Mouse (Mus musculus): ENCODE data around the gene Fastkd1. TPM values are rescaled to one million over a fixed set of nuclear protein-coding genes. Genes with fewer than 3 reads are reported as not detected.
A peak's percentile ranks its signal among the peaks of the same experiment; 100 is the strongest.
"Not testable (repeated sequence)": the region's sequence is repeated elsewhere in the genome, so short reads cannot be mapped to it uniquely, and the experiment has no call there.

Gene Fastkd1
- polyA plus RNA-seq, 1 experiment from 2014 or later, result 9.8 TPM

GRCm38 (mm10) chr2:69649716-69650115, 63.6 kb downstream of the Fastkd1 start:
- no peak for ATAC-seq (ENCODE audit: low read depth)
- Histone ChIP-seq H3K9ac (ENCODE audit: low read length) (no peak overlapping the region), H3K4me3 (ENCODE audit: low read length) (no peak overlapping the region)

GRCm38 (mm10) chr2:69646726-69647490, 66.4 kb downstream of the Fastkd1 start, which contains the start of gene Bbs5:
Gene Bbs5, plus strand, starts transcription at chr2:69647171.
- Histone ChIP-seq H3K36me3 (ENCODE audit: control insufficient read depth, insufficient read depth, low read length) (no peaks in the 10 kb centered on the region), H3K4me1 (replicated peaks; ENCODE audit: control insufficient read depth, insufficient read depth, low read length) (peaks cover 3% of the 10 kb centered on the region; the same call in 1 of the 2 replicates), H3K4me3 (ENCODE audit: low read length) (peak within 1 kb of the TSS; percentile 74), H3K9me3 (ENCODE audit: control insufficient read depth, low read length) (no peaks in the 10 kb centered on the region), H3K27ac (ENCODE audit: low read length) (0 out of 2 replicates have a peak within 1 kb of the TSS, but pooled peaks have one; percentile 42), H3K9ac (ENCODE audit: low read length) (peak within 1 kb of the TSS; percentile 82), H3K27me3 (ENCODE audit: control insufficient read depth, insufficient read depth, low read depth, low read length) (no peaks in the 10 kb centered on the region), H3K4me2 (ENCODE audit: low read depth, low read length) (peak within 1 kb of the TSS; percentile 81)
- ATAC-seq (ENCODE audit: low read depth), result peak; percentile 95
- 3% methylated on average over 43 of the region's 43 CpGs for WGBS

More at GRCm38 (mm10) chr2:69649716-69650115, 63.6 kb downstream of the Fastkd1 start:
- Histone ChIP-seq H3K9me3 (ENCODE audit: control insufficient read depth, low read length) (no peaks in the 10 kb centered on the region), H3K27me3 (ENCODE audit: control insufficient read depth, insufficient read depth, low read depth, low read length) (no peaks in the 10 kb centered on the region), H3K4me2 (ENCODE audit: low read depth, low read length) (no peak overlapping the region), H3K27ac (ENCODE audit: low read length) (no peak overlapping the region), H3K4me1 (replicated peaks; ENCODE audit: control insufficient read depth, insufficient read depth, low read length) (peaks cover 3% of the 10 kb centered on the region; the same call in 1 of the 2 replicates), H3K36me3 (ENCODE audit: control insufficient read depth, insufficient read depth, low read length) (no peaks in the 10 kb centered on the region; the same call in 1 of the 2 replicates)
- 86% methylated on average over 5 of the region's 5 CpGs for WGBS

GRCm38 (mm10) chr2:69644968-69645617, 68.2 kb downstream of the Fastkd1 start:
- 83% methylated on average over 11 of the region's 11 CpGs for WGBS
- no peak overlapping the region for H3K9ac ChIP-seq (ENCODE audit: low read length)

GRCm38 (mm10) chr2:69640100-69640499, 73.2 kb downstream of the Fastkd1 start:
- Histone ChIP-seq H3K4me1 (replicated peaks; ENCODE audit: control insufficient read depth, insufficient read depth, low read length) (0 out of 2 replicates have a peak, but pooled peaks cover 2% of the 10 kb centered on the region), H3K4me3 (ENCODE audit: low read length) (no peak overlapping the region), H3K9me3 (ENCODE audit: control insufficient read depth, low read length) (no peaks in the 10 kb centered on the region), H3K4me2 (ENCODE audit: low read depth, low read length) (no peak overlapping the region), H3K27me3 (ENCODE audit: control insufficient read depth, insufficient read depth, low read depth, low read length) (no peaks in the 10 kb centered on the region), H3K27ac (ENCODE audit: low read length) (no peak overlapping the region), H3K36me3 (ENCODE audit: control insufficient read depth, insufficient read depth, low read length) (no peaks in the 10 kb centered on the region), H3K9ac (ENCODE audit: low read length) (no peak overlapping the region)
- WGBS, result 56% methylated on average over 10 of the region's 10 CpGs
- no peak for ATAC-seq (ENCODE audit: low read depth)

More at GRCm38 (mm10) chr2:69644968-69645617, 68.2 kb downstream of the Fastkd1 start:
- peaks cover 3% of the 10 kb centered on the region; the same call in 1 of the 2 replicates for H3K4me1 ChIP-seq (replicated peaks; ENCODE audit: control insufficient read depth, insufficient read depth, low read length)
- H3K4me3 ChIP-seq (ENCODE audit: low read length), result no peak overlapping the region
- no peak for ATAC-seq (ENCODE audit: low read depth)
- no peaks in the 10 kb centered on the region for H3K27me3 ChIP-seq (ENCODE audit: control insufficient read depth, insufficient read depth, low read depth, low read length)
- H3K9me3 ChIP-seq (ENCODE audit: control insufficient read depth, low read length), result no peaks in the 10 kb centered on the region
- H3K36me3 ChIP-seq (ENCODE audit: control insufficient read depth, insufficient read depth, low read length), result no peaks in the 10 kb centered on the region
- H3K4me2 ChIP-seq (ENCODE audit: low read depth, low read length), result no peak overlapping the region
- H3K27ac ChIP-seq (ENCODE audit: low read length), result no peak overlapping the region

GRCm38 (mm10) chr2:69637989-69638388, 75.3 kb downstream of the Fastkd1 start:
- H3K27ac ChIP-seq (ENCODE audit: low read length); H3K4me2 ChIP-seq (ENCODE audit: low read depth, low read length); ATAC-seq (ENCODE audit: low read depth); H3K9me3 ChIP-seq (ENCODE audit: control insufficient read depth, low read length); H3K9ac ChIP-seq (ENCODE audit: low read length); H3K4me3 ChIP-seq (ENCODE audit: low read length); H3K27me3 ChIP-seq (ENCODE audit: control insufficient read depth, insufficient read depth, low read depth, low read length); H3K36me3 ChIP-seq (ENCODE audit: control insufficient read depth, insufficient read depth, low read length); H3K4me1 ChIP-seq (replicated peaks; ENCODE audit: control insufficient read depth, insufficient read depth, low read length): not testable (repeated sequence)
- 64% methylated on average over 7 of the region's 7 CpGs for WGBS

Other genes starting within 250 kb of the Fastkd1 start
- 0.29 and 0.39 TPM in 2 replicates for gene Lrp2, start 127.5 kb downstream of the Fastkd1 start, polyA plus RNA-seq (2015; fragmentation: Nextera tagmentation; extraction: Ambion mirVana)
- 18.3 and 19.7 TPM in 2 replicates for gene Bbs5, start 66.3 kb downstream of the Fastkd1 start, polyA plus RNA-seq (2015; fragmentation: Nextera tagmentation; extraction: Ambion mirVana)
- gene Klhl41, start 43.4 kb downstream of the Fastkd1 start, polyA plus RNA-seq (2015; fragmentation: Nextera tagmentation; extraction: Ambion mirVana), result 1.8 and 2.9 TPM in 2 replicates
- gene Ppig, start 9.0 kb upstream of the Fastkd1 start, polyA plus RNA-seq (2015; fragmentation: Nextera tagmentation; extraction: Ambion mirVana), result 123 and 125 TPM in 2 replicates
- gene Ccdc173, start 76.1 kb upstream of the Fastkd1 start, polyA plus RNA-seq (2015; fragmentation: Nextera tagmentation; extraction: Ambion mirVana), result 3.0 and 3.4 TPM in 2 replicates
- gene Phospho2, start 76.1 kb upstream of the Fastkd1 start, polyA plus RNA-seq (2015; fragmentation: Nextera tagmentation; extraction: Ambion mirVana), result 21.3 and 21.9 TPM in 2 replicates
- gene Klhl23, start 108.4 kb upstream of the Fastkd1 start, polyA plus RNA-seq (2015; fragmentation: Nextera tagmentation; extraction: Ambion mirVana), result 39.6 and 43.1 TPM in 2 replicates
- 254 and 292 TPM in 2 replicates for gene Ssb, start 148.0 kb upstream of the Fastkd1 start, polyA plus RNA-seq (2015; fragmentation: Nextera tagmentation; extraction: Ambion mirVana)
- 36.9 and 38.0 TPM in 2 replicates for gene Mettl5, start 172.1 kb upstream of the Fastkd1 start, polyA plus RNA-seq (2015; fragmentation: Nextera tagmentation; extraction: Ambion mirVana)
- 10.4 and 12.7 TPM in 2 replicates for gene Ubr3, start 183.7 kb upstream of the Fastkd1 start, polyA plus RNA-seq (2015; fragmentation: Nextera tagmentation; extraction: Ambion mirVana)

Measured in lung, embryonic 16.5 days (tissue).